Mouse (Mus musculus) intestine, embryonic 15.5 days (tissue): ENCODE measurements around the gene Poc1b. TPM values are rescaled to one million over a fixed set of nuclear protein-coding genes. Genes with fewer than 3 reads are reported as not detected.
A peak's percentile ranks its signal among the peaks of the same experiment; 100 is the strongest.
"Not testable (repeated sequence)": the region's sequence is repeated elsewhere in the genome, so short reads cannot be mapped to it uniquely, and the experiment has no call there.

Source experiments
- ATAC-seq: fragments of 200-750 bp; cut with Nextera tagmentation; 2 replicates; pipeline ENCODE4 v1.8.0; 2017; ENCODE audit warnings: moderate TSS enrichment, moderate library complexity
- H3K27ac ChIP-seq: fragments of 300-500 bp; sonication (generic); 2 replicates; pipeline ENCODE4 v1.5.1; 2015; ENCODE audit warnings: mild to moderate bottlenecking, inconsistent platforms
- H3K27me3 ChIP-seq: fragments of 300-500 bp; sonication (generic); replicated peaks from 2 replicates; pipeline ENCODE4 v1.6.1; 2015; ENCODE audit warnings: inconsistent platforms
- H3K36me3 ChIP-seq: fragments of 300-500 bp; sonication (generic); 2 replicates; pipeline ENCODE4 v1.6.1; 2015; ENCODE audit warnings: inconsistent platforms
- H3K4me1 ChIP-seq: fragments of 300-500 bp; sonication (generic); replicated peaks from 2 replicates; pipeline ENCODE4 v1.6.1; 2015; ENCODE audit warnings: inconsistent platforms
- H3K4me2 ChIP-seq: fragments of 300-500 bp; sonication (generic); replicated peaks from 2 replicates; pipeline ENCODE4 v1.6.1; 2015; ENCODE audit warnings: mild to moderate bottlenecking, inconsistent platforms
- H3K4me3 ChIP-seq: fragments of 300-500 bp; sonication (generic); replicated peaks from 2 replicates; pipeline ENCODE4 v1.5.1; 2015; ENCODE audit warnings: inconsistent platforms
- H3K9ac ChIP-seq: fragments of 300-500 bp; sonication (generic); 2 replicates; pipeline ENCODE4 v1.6.1; 2015; ENCODE audit warnings: inconsistent platforms
- H3K9me3 ChIP-seq: fragments of 300-500 bp; sonication (generic); 2 replicates; pipeline ENCODE4 v1.6.1; 2016; ENCODE audit warnings: inconsistent platforms
- WGBS: fragments of 180-500 bp; shearing (Covaris S2); methylation state at CpG from one replicate; pipeline ENCODE4 v1.1.7; 2015; 5-methylcytosine and 5-hydroxymethylcytosine counted together
- polyA plus RNA-seq: library from polyadenylated mRNA; unstranded; fragments of >200 nt; fragmentation: Nextera tagmentation; extraction: Ambion mirVana; gene quantifications from 2 replicates; pipeline ENCODE4 v1.2.1, GENCODE M21; 2015

Poc1b gene
- polyA plus RNA-seq, 1 experiment from 2014 or later: 23.3 TPM

GRCm38 (mm10) chr10:99133321-99133875, 26.6 kb downstream of the Poc1b start:
- Histone ChIP-seq H3K4me3 (no peak overlapping the region), H3K36me3 (no peaks in the 10 kb centered on the region), H3K27me3 (no peaks in the 10 kb centered on the region), H3K9me3 (no peaks in the 10 kb centered on the region), H3K27ac (peak overlapping the region; percentile 30; the same call in 1 of the 2 replicates), H3K4me2 (no peak overlapping the region), H3K4me1 (peaks cover 11% of the 10 kb centered on the region; the same call in 1 of the 2 replicates), H3K9ac (no peak overlapping the region)
- no peak for ATAC-seq
- 91% methylated on average over 16 of the region's 16 CpGs for WGBS

GRCm38 (mm10) chr10:99136337-99136736, 29.5 kb downstream of the Poc1b start:
- Histone ChIP-seq H3K9ac (no peak overlapping the region), H3K4me3 (no peak overlapping the region), H3K4me1 (peaks cover 4% of the 10 kb centered on the region; the same call in 1 of the 2 replicates), H3K4me2 (no peak overlapping the region), H3K36me3 (0 out of 2 replicates have a peak, but pooled peaks cover 2% of the 10 kb centered on the region), H3K27me3 (no peaks in the 10 kb centered on the region), H3K9me3 (no peaks in the 10 kb centered on the region), H3K27ac (no peak overlapping the region)
- ATAC-seq: no peak
- WGBS: 63% methylated on average over 5 of the region's 5 CpGs

- Histone ChIP-seq H3K27ac (no peak overlapping the region), H3K9me3 (no peaks in the 10 kb centered on the region), H3K36me3 (no peaks in the 10 kb centered on the region), H3K9ac (no peak overlapping the region), H3K4me2 (no peak overlapping the region), H3K4me1 (no peaks in the 10 kb centered on the region), H3K4me3 (no peak overlapping the region), H3K27me3 (no peaks in the 10 kb centered on the region)
- no peak for ATAC-seq
- WGBS: 55% methylated on average over 8 of the region's 8 CpGs
These were observed 38.8 kb downstream of the Poc1b start for GRCm38 (mm10) chr10:99145611-99146010.

GRCm38 (mm10) chr10:99146596-99146995, 39.8 kb downstream of the Poc1b start:
- Histone ChIP-seq H3K9me3 (no peaks in the 10 kb centered on the region), H3K36me3 (no peaks in the 10 kb centered on the region), H3K4me2 (no peak overlapping the region), H3K4me3 (no peak overlapping the region), H3K27ac (no peak overlapping the region), H3K9ac (no peak overlapping the region), H3K27me3 (no peaks in the 10 kb centered on the region), H3K4me1 (no peaks in the 10 kb centered on the region)
- WGBS: 87% methylated on average over 8 of the region's 8 CpGs
- ATAC-seq: no peak

- ATAC-seq: no peak
- Histone ChIP-seq H3K27ac (no peak overlapping the region), H3K27me3 (no peaks in the 10 kb centered on the region), H3K9me3 (no peaks in the 10 kb centered on the region), H3K4me3 (no peak overlapping the region), H3K4me1 (no peaks in the 10 kb centered on the region), H3K4me2 (no peak overlapping the region), H3K36me3 (no peaks in the 10 kb centered on the region), H3K9ac (no peak overlapping the region)
- WGBS: 92% methylated on average over 6 of the region's 6 CpGs
These were observed 43.2 kb downstream of the Poc1b start for GRCm38 (mm10) chr10:99150016-99150415.

- Histone ChIP-seq H3K27ac (no peak overlapping the region), H3K4me3 (no peak overlapping the region), H3K9ac (no peak overlapping the region), H3K4me1 (no peaks in the 10 kb centered on the region), H3K27me3 (no peaks in the 10 kb centered on the region), H3K9me3 (no peaks in the 10 kb centered on the region), H3K4me2 (no peak overlapping the region), H3K36me3 (no peaks in the 10 kb centered on the region)
- ATAC-seq: no peak
- 98% methylated on average over 1 of the region's 1 CpGs for WGBS
These were observed 44.7 kb downstream of the Poc1b start for GRCm38 (mm10) chr10:99151580-99151979.

GRCm38 (mm10) chr10:99152063-99152462, 45.2 kb downstream of the Poc1b start:
- Histone ChIP-seq H3K9ac (no peak overlapping the region), H3K4me2 (no peak overlapping the region), H3K4me1 (no peaks in the 10 kb centered on the region), H3K4me3 (no peak overlapping the region), H3K9me3 (no peaks in the 10 kb centered on the region), H3K36me3 (no peaks in the 10 kb centered on the region), H3K27ac (no peak overlapping the region), H3K27me3 (no peaks in the 10 kb centered on the region)
- WGBS: 89% methylated on average over 6 of the region's 6 CpGs
- peak; percentile 58; the same call in 1 of the 2 replicates for ATAC-seq

- Histone ChIP-seq H3K9me3 (no peaks in the 10 kb centered on the region), H3K27ac (no peak overlapping the region), H3K9ac (no peak overlapping the region), H3K4me3 (no peak overlapping the region), H3K36me3 (no peaks in the 10 kb centered on the region), H3K27me3 (no peaks in the 10 kb centered on the region), H3K4me1 (no peaks in the 10 kb centered on the region), H3K4me2 (no peak overlapping the region)
- no peak for ATAC-seq
- WGBS: 68% methylated on average over 8 of the region's 8 CpGs
These were observed 47.8 kb downstream of the Poc1b start for GRCm38 (mm10) chr10:99154635-99155034.

GRCm38 (mm10) chr10:99156808-99157207, 50.0 kb downstream of the Poc1b start:
- ATAC-seq: no peak
- H3K27me3 ChIP-seq: no peaks in the 10 kb centered on the region
- no peaks in the 10 kb centered on the region for H3K9me3 ChIP-seq
- 95% methylated on average over 5 of the region's 5 CpGs for WGBS
- no peak overlapping the region for H3K27ac ChIP-seq
- no peaks in the 10 kb centered on the region for H3K36me3 ChIP-seq
- H3K4me2 ChIP-seq: no peak overlapping the region
- no peaks in the 10 kb centered on the region for H3K4me1 ChIP-seq
- H3K4me3 ChIP-seq: no peak overlapping the region
- H3K9ac ChIP-seq: no peak overlapping the region

- not testable (repeated sequence) for H3K9me3 ChIP-seq, H3K4me1 ChIP-seq, H3K27ac ChIP-seq, H3K9ac ChIP-seq, H3K27me3 ChIP-seq, H3K4me3 ChIP-seq, H3K36me3 ChIP-seq, ATAC-seq, H3K4me2 ChIP-seq
- 91% methylated on average over 10 of the region's 10 CpGs for WGBS
These were observed 50.9 kb downstream of the Poc1b start for GRCm38 (mm10) chr10:99157697-99158096.

- Histone ChIP-seq H3K9ac (no peak overlapping the region), H3K27ac (no peak overlapping the region), H3K4me1 (peaks cover 9% of the 10 kb centered on the region; the same call in 1 of the 2 replicates), H3K36me3 (no peaks in the 10 kb centered on the region), H3K4me3 (no peak overlapping the region), H3K27me3 (no peaks in the 10 kb centered on the region), H3K4me2 (no peak overlapping the region), H3K9me3 (no peaks in the 10 kb centered on the region)
- ATAC-seq: no peak
- 42% methylated on average over 8 of the region's 8 CpGs for WGBS
These were observed 55.2 kb downstream of the Poc1b start for GRCm38 (mm10) chr10:99161987-99162582.

GRCm38 (mm10) chr10:99163002-99163401, 56.2 kb downstream of the Poc1b start:
- Histone ChIP-seq H3K27ac (no peak overlapping the region), H3K27me3 (no peaks in the 10 kb centered on the region), H3K9me3 (no peaks in the 10 kb centered on the region), H3K36me3 (no peaks in the 10 kb centered on the region), H3K9ac (no peak overlapping the region), H3K4me1 (peaks cover 9% of the 10 kb centered on the region; the same call in 1 of the 2 replicates), H3K4me2 (no peak overlapping the region), H3K4me3 (no peak overlapping the region)
- ATAC-seq: no peak
- 90% methylated on average over 5 of the region's 5 CpGs for WGBS

GRCm38 (mm10) chr10:99164871-99165477, 58.1 kb downstream of the Poc1b start:
- H3K36me3 ChIP-seq: no peaks in the 10 kb centered on the region
- no peak overlapping the region for H3K27ac ChIP-seq
- no peak overlapping the region for H3K9ac ChIP-seq
- no peak overlapping the region for H3K4me3 ChIP-seq
- WGBS: 39% methylated on average over 13 of the region's 13 CpGs
- no peak overlapping the region; the same call in 1 of the 2 replicates for H3K4me2 ChIP-seq
- peak; percentile 60 for ATAC-seq
- H3K4me1 ChIP-seq: peaks cover 15% of the 10 kb centered on the region; the same call in 1 of the 2 replicates
- no peaks in the 10 kb centered on the region for H3K27me3 ChIP-seq
- no peaks in the 10 kb centered on the region for H3K9me3 ChIP-seq
